Mouse (Mus musculus) c-Kit-positive CD71-positive TER-119-negative erythroid progenitor cells, embryonic 14.5 days (primary cell): ENCODE data around the gene 2810459M11Rik.
"Not testable (repeated sequence)": the region's sequence is repeated elsewhere in the genome, so short reads cannot be mapped to it uniquely, and the experiment has no call there.

Source experiments
- DNase-seq: peaks from one replicate; pipeline ENCODE4 v3.0.0-alpha.2; 2013; ENCODE audit warnings: low read depth

Gene 2810459M11Rik

GRCm38 (mm10) chr1:86045848-86046805 lies at the start of gene 2810459M11Rik:
TSS of gene 2810459M11Rik (plus strand) at chr1:86045863.
- DNase-seq = no peak

GRCm38 (mm10) chr1:85997221-85997620 lies 48.4 kb upstream of the 2810459M11Rik start:
- DNase-seq = no peak

- DNase-seq = no peak
Measured at GRCm38 (mm10) chr1:85998012-85998411, 47.7 kb upstream of the 2810459M11Rik start.

- DNase-seq = no peak
Measured at GRCm38 (mm10) chr1:85999853-86000570, 45.7 kb upstream of the 2810459M11Rik start.

GRCm38 (mm10) chr1:86005540-86005939 lies 40.1 kb upstream of the 2810459M11Rik start:
- no peak for DNase-seq

- DNase-seq = no peak
Measured at GRCm38 (mm10) chr1:86006040-86006439, 39.6 kb upstream of the 2810459M11Rik start.

- DNase-seq = peak; percentile 60
Measured at GRCm38 (mm10) chr1:86007778-86008177, 37.9 kb upstream of the 2810459M11Rik start.

- DNase-seq = not testable (repeated sequence)
Measured at GRCm38 (mm10) chr1:86015758-86016157, 29.9 kb upstream of the 2810459M11Rik start.

GRCm38 (mm10) chr1:86016516-86016915 lies 29.1 kb upstream of the 2810459M11Rik start, which contains the start of gene Spata3:
TSS of gene Spata3 (plus strand) at chr1:86016816.
- no peak for DNase-seq

- DNase-seq = no peak
Measured at GRCm38 (mm10) chr1:86018235-86019055, 27.2 kb upstream of the 2810459M11Rik start.

GRCm38 (mm10) chr1:86021365-86021989 lies 24.2 kb upstream of the 2810459M11Rik start:
- DNase-seq = no peak

GRCm38 (mm10) chr1:86032273-86032987 lies 13.2 kb upstream of the 2810459M11Rik start:
- no peak for DNase-seq

GRCm38 (mm10) chr1:86038191-86038951 lies 7.3 kb upstream of the 2810459M11Rik start:
- no peak for DNase-seq

GRCm38 (mm10) chr1:86040131-86040530 lies 5.5 kb upstream of the 2810459M11Rik start:
- DNase-seq = no peak

- no peak for DNase-seq
Measured at GRCm38 (mm10) chr1:86040817-86041216, 4.8 kb upstream of the 2810459M11Rik start.

- no peak for DNase-seq
Measured at GRCm38 (mm10) chr1:86045056-86045455, 607 bp upstream of the 2810459M11Rik start.

GRCm38 (mm10) chr1:86046833-86047563 lies 1.3 kb downstream of the 2810459M11Rik start:
- DNase-seq = no peak

- DNase-seq = no peak
Measured at GRCm38 (mm10) chr1:86048231-86048630, 2.6 kb downstream of the 2810459M11Rik start.

- DNase-seq = no peak
Measured at GRCm38 (mm10) chr1:86048744-86049143, 3.1 kb downstream of the 2810459M11Rik start.
